Mouse (Mus musculus) thymus, postnatal 14 days (tissue): ENCODE data around the gene Gm20903.
"Not testable (repeated sequence)": the region's sequence is repeated elsewhere in the genome, so short reads cannot be mapped to it uniquely, and the experiment has no call there.

Experiments
- DNase-seq: peaks from one replicate; pipeline ENCODE4 v3.0.0; 2021

Gm20903 gene

GRCm38 (mm10) chrY:73669015-73669414, at the start of gene Gm20903:
Gm20903 (plus strand) TSS chrY:73669315.
- not testable (repeated sequence) for DNase-seq
